Mouse (Mus musculus) adrenal gland, adult (tissue): ENCODE data around the gene Nme8.

Source experiments
- DNase-seq, 2 experiments: peaks; one replicate each; pipeline ENCODE4 v3.0.0; 2022 to 2023; ENCODE audit warnings: low spot score in 1 of 2; ENCODE audit not compliant: inconsistent age in 2 of 2

Gene Nme8

GRCm38 (mm10) chr13:19595141-19595540 lies 102.5 kb downstream of the Nme8 start:
- peak in 1 of 2 experiments; percentile 29 for DNase-seq
